Mouse (Mus musculus): ENCODE measurements around the gene Ice1.

Gene Ice1

DNA sequence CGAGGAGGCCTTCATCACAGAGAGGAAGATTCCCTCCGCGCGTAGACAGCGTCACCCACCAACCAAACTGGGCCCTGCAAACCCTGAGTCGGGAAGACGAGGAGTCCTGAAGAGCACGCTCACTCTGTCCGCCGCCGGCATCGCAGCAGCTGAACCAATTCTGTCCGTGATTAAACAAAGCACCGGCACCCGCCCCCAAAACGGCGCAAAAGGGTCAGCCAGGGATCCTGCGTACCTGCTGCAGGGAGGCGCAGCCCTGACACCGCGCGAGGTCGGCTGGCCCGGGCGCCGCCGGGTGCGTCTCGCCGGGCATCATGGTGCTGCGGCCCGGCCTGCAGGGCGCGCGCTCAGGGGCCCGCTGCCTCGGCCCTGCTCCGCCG, at the start of gene Ice1:
TSS of gene Ice1 (minus strand) at position 353 of the 380 bp plus-strand sequence.
- DNase-seq = no peak

DNA sequence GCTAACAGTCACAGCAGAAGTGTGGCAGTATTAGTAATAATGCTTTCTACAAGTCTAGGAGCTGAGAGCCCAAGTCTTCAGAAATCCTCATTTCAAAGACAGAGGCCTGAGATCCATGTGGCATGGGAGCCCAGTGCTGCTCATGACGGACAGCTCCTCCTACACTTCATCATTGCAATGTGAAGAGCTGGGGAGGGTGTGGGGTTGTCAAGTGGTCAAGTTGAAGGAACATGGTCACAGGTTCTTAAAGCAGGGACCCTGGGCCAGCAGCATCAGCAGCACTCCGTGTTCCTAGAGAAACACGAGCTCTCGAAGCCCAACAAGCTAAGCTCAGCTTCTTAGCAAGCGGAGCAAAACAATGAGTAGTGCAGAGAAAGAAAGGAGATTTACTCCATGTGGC, 48.4 kb upstream of the Ice1 start:
- DNase-seq = no peak

DNA sequence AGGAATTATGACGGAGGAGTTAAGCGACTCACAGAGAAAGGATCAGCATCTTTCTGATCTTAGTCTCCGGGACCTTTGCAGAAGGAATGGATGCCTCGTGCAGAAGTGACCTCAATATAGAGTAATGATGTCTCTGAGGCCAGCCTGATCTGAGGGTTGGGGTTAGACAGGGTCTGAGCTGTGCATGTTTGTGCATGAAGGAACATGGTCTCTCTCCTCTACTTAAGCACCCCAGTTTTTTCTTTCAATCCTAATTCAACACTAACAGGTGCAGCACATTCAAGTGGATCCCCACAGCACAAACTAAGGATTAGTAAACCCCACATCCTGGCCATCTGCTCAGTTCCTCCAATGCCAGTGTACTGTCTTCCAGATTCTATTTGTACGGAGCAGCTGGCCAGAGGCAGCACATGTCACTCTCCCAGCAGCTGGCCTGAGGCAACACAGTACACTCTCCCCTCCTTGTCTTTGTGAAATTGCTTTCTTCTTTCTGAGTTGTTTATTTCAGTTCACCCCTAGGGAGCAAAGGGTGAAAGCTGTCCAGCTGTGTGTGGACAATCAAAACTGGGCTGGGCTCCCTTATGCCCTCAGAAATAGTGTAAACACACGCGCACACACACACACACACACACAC, 47.7 kb upstream of the Ice1 start:
- no peak for DNase-seq

DNA sequence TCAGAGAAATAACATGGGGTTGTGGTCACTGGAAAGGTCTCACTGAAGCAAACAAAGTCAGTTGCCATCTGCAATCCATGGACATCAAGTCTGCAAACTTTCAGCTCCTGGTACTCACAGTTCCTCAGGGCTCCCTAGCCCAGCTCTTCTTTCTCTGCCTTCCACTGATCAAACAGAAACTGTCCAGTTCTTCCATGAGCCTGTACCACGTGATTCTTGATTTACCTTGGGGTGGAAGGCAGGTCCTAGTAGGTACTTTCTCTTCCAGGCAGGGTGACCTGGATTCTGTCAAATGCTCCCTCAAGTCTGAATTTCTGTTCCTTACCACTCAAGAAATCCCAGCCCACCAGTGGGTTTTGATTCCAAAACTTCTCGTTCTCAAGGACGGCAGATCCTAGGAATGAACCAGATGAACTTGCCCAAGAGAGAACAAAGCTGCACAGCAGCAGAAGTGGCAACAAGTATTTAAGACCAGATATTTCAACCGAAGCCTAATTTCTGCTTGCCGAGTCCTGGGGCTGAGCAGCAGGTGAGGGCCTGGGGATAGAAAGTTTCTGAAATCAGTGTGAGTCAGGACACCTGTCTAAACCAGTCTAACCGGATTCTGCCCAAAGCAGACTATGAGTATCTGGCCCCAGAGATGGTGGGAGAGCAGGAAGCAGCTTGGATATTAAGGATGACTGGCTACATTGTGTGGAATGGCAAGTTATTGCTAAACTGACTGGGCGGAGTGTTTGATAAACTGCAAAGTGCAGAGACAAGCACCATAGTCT, 44.2 kb upstream of the Ice1 start:
- no peak for DNase-seq

DNA sequence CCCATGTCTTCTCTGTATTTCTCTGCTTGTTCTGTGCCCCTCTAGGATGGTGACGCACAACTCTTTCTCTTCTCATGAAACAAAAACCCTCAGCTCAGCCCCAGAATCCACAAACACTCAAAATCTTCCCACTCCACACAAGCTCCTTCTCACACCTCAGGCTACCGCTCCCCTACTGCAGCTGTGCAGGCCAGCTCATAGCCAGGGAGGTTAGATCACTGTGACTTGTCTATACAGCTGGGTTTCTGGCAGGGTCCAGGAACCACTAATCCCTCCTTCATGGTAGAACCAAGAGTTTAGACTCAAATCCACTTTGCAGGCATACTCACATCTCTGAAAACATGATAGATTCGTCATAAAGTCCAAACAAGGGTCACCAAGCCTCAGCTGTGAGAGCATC, 42.9 kb upstream of the Ice1 start:
- DNase-seq = no peak

DNA sequence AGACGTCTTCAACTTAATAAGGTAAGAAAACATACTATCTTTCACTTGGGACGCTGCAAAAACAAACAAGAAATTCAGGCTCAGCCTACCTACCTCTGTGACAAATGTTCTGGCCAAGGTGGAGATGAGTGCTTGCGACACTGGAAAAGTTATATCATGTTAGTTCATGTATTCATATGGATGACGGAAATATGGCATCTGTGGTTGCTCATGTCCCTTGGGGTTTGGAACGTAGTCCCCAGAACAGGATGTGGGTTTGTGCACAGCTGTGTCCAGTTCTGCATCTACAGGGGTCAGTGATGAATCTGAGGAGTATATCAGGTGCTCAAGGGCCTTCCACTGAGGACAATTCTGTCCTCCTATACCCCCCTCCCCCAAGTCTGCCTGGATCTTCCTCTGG, 40.3 kb upstream of the Ice1 start:
- no peak for DNase-seq

DNA sequence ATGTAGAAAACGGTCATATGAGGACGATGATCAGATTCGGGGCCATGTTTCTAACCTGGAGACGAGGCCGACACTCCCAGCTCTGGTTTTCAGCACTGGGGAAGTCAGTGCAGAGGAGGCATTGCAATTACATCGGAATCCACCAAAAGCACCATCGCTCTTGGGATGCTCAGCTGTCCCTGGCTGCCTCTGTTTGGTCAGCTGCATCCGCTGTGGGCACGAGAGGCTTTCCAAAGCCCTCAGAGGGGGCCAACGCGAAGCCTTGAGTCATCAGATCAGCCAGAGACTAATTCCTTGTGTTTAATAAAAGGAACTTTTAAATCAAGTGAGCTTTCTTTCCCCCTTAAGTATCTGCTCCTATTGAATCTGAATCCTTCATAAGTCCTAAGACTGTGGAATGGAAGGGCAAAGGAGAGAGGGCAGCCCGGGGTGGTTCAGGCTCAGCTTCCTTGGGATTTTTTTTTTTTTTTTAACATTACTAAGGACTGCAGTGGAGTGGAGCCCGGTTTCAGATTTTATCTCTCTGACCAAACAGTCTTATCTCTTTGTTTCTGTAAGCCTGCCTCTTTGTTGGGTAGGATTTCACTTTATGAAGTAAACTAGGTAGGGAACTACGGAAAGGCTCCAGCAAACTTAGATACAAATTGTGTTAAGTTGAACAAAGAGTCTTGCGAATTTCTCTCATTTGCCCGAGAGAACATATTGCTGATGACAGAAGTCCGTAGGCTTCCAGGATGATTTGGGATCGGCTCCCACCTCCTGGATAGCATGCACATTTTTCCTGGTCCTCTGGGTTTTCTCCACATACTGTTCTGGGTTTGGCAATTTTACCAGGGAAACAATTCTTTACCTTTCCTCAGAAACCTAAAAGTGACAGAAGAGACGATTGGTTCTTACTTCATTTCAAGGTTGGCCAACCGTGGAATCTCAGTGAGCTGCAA, 39.1 kb upstream of the Ice1 start:
- no peak for DNase-seq

DNA sequence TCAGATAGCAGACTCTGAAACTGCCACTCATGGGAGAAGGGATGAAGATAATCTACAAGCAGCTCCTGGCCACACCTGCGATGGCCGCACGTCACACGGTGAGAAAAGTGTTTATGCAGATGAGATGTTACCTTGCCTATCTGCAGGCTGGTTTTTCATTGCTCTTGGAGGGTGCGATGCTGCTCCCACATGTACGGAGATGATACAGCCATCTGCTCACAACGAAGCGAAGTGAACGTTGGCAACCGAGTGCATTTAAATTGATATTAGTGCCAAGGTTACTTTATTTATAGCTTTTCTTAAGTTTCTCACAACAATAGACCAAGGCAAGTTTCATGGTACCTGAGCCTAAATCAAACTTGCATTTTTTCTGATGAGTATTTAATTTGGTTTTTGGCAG, 37.6 kb upstream of the Ice1 start:
- DNase-seq = no peak

DNA sequence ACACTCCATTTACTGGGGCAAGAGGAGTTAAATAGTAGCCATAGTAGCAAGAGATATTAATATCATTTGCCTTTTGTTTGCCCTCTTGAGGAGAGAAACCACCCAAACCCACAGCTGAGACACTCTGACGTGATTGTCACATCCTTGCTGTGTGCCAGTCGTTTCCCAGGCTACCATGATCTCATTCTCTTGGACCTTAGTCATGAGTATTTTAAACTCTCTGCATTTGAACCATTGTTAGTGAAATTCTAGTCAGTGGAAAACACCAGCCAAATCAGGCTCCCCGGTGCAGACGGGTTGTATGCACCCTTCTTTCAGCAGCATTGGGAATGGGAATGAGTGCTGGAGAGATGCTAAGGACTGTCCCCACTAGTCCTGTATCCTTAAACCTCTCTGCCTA, 32.6 kb upstream of the Ice1 start:
- no peak for DNase-seq

DNA sequence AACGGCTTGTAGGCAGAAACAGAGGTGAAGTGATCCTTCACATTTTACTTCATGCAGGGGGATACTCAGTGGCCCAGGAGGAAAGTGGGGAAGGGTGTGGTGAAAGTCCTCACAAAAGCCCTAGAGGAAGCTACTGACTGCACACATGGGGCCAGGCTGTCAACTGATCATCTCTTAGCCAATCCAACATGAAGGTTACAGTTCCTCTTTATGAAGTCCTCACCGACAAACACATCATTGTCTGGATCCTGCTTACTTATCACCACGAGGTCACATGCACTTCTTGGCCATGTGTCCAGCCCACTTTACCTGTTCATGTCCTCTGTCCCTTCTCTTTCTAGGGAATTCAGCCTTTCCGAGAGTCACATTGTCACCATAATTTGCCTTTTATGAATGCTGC, 22.3 kb upstream of the Ice1 start:
- DNase-seq = no peak

DNA sequence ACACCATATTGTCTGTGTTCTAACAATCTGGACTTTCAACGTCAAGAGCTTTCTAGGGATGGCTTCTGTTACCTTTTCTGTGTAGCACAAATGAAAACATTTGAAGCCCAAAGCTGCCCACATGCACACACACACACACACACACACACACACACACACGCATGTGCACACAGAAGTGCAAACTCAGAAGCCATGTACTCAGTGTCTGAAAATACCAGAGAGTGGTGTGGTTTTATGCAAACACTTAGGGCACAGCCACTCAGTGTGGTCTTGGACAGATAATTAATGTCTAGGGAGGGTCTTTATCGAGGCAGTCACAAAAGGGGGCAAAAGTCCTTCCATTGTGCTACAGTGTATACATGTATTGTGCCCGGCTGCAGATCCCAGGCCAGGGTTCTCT, 19.3 kb upstream of the Ice1 start:
- DNase-seq = no peak

DNA sequence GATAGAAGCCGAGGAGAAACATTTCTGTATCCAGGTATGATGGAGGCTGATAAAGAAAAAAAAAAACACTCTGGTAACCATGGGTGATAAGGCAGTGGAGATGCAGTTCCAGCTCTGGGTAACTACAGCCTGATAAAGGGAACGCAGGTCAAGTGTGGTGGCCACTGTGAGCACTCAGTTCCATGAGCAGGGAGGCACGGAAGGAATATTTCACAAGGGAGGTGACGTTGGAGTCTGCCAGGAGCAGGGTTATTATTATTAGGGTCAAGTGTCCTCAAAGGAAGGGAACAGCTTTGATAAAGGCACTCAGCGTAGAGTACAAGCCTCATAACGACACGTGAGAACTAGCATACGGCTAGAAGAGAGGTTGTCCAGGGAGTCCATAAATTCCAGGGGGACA, 18.9 kb upstream of the Ice1 start:
- DNase-seq = no peak

DNA sequence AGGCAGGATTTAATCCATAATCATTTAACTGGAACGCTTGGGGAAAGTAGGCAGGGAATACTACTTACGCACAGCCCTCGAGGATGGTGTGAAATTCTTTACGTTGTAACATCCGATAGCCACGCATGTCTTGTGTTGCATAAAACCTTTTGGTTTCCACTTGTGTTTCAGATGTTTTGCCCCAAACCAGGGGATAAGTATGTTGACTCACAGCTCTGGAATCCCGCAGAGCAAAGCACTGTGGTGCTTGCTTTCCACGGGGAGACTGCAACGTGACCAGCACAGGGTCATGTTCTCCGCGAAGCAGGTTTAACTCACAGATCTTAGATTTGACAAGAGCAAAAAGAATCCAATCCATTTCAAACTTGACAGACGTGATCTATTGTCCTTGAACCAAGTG, 18.1 kb upstream of the Ice1 start:
- DNase-seq = no peak

DNA sequence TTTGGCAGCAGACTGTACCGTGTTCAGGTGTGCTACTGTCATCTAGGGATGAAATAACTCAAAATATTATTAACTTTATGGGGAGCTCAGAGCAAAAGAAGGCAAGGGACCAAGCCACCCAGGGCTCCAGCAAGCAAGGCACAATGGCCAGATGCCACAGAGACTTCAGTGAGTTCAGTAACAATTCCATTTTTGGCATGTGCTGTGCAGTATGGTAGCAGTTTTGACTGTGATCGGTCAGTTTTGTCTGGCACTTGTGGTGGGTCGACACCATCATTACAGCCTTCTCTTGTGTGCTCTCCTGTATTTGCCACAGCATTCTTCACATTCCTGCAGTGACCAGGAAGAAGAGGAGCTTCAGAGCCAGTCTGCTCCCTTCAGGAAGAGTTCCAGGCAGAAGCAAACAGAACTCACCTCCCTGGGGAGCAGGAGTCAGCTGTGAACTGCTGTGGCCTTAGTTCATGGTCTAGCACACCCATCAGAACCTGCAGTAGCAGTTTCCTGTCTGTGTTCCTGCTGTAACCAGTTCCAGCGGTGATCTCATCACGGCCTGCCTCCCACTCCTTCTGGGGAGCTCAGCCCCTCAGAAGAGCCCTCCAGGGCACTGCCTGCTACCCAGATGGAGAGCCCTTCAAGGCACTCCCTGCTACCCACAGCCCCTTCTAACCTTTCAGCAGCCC, 16.8 kb upstream of the Ice1 start:
- no peak for DNase-seq

DNA sequence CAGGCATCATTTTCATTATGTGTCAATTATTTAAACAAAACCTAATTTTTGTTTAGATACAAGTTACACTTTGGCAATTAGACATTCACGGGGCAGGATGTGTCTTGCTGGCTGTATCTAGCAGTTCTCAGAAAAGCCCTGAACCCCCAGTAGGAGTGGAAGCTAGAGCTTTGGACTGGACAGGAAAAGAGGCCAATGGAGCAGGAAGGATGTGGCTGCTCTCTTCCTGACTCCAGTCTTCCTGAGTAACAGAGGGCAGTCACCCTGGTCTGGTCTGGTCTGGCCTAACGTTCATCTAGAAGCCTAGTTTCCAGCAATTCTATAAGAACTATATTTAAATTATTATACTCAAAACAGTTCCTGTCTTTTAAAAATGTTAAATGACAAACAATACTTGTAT, 16.0 kb upstream of the Ice1 start:
- no peak for DNase-seq

DNA sequence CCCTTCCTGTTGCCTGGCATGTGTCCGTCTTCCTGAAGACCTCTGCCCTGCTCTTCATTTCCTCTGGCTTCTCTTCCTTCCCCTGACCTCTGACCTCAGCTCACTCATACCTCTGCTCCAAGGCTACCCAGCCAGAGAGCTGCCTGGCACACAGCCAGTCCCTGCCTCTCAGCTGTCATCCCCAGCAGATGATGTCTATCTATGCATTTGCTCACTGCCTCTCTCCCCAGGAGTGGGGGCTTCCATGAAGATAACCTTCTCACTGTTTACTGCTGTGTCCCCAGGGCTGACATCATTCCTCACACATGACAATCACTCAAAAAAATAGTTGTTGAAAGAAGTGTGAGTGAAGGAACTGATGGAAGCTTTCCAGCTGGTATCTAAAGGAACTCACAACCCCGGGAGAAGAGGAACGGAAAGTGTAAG, 12.6 kb upstream of the Ice1 start:
- DNase-seq = no peak

DNA sequence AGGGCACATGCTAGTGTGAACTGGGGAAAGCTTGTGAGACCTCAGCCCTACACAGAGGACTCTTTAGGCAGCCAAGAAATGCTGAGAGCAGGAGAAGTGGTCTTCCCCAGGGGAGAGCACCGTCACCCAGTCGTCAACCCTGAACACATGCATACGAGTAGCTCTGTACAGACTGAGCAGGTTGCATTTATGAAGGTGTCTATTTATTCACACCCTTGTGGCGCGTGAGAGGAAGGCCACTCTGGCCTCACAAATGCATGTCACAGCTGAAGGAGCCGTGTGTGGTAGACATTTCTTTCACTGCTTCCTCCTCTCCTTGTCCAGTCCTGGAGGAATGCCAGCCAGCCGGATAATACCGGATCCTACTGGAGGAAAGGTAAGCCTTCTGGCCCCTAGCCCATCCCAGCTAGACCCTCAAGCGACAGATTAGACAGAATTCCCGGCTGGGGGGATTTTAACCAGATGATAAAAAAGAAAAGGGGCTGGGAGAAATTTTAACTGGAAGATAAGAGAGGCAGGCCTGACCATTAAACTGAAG, 8.6 kb upstream of the Ice1 start:
- DNase-seq = no peak

DNA sequence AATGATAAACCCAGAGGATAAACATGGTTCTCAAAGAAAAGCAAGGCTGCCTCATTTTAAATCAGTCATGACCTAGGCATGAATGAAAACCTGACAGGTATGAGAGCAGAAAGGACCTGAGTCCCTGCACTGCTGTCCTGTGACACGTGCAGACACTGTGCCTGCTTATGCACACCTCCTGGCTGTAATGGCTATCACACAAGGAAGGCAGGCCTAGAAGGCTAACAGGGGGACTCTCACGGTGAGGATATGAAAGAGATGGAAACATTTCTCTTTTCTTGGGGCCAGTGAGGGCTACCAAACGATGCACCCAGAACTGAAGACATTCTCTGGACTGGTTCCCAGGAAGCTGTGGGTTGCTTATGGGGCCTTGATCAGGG, 6.6 kb upstream of the Ice1 start:
- no peak for DNase-seq

DNA sequence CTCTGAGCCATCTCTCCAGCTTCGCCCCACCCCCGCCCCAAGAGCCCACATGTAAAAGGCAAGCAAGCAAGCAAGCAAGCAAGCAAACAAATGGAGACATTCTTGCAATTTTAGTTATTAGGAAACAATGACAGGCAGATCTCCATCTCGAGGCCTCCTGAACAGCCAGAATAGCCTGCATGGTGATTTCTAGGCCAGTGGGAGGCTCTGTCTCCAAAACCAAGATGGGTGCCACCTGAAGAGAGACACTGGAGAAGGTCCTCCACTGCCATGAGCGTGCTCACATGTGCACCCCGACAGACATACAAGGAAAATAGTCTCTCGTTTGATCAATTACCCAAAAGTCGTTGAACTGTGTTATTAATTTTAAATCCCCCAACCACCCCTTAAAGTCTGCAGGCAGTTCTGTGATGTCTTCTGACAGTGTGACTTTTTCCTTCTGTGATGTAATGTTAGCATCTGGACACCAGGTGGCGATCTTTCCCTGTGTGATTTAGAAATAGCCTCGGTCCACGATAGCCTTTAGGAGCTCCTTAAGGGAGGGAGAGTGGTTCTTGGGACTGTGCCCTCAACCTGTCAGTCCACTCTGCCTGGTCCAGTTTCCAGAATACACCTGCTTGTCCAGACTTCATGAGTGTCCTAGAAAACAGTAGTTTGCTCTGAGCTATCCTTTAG, 6.1 kb upstream of the Ice1 start:
- DNase-seq = peak; percentile 54

DNA sequence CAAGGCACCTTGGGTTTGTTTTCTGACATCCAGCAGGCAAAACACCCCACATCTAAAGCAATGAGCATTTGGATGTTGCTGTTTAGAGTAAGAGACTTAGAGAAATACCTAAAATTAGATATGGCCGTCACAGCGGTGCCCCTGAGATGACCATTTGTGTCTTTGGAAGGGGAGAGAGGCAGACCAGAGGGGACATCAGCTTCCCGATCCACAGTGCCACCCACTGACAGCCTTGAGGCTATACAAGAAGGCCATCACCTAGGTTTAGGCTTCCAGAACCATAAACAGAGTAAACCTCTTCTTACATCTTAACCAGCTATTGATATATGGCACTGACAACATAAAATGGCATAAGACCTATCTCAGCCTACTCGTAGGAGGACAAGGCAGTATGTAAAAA, 4.5 kb upstream of the Ice1 start:
- no peak for DNase-seq

DNA sequence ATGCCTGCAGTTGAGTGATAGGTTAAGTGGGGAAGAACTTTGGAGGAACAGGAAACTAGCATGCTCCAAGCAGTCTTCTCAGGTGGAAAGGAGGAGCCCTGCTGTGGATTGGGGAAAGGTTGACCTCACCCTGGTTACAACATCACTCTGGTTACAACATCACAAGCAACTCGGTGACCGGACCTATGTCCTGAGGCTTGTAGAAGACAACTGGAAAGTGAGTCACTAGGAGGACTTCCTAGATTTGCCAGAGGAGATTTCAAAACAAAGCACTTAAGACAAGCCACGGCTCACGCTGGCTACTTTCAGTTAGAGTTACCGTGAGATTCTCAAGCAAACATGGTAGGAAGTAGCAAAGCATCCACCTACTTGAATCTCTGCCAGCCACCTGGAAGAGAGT, 3.9 kb upstream of the Ice1 start:
- no peak for DNase-seq

DNA sequence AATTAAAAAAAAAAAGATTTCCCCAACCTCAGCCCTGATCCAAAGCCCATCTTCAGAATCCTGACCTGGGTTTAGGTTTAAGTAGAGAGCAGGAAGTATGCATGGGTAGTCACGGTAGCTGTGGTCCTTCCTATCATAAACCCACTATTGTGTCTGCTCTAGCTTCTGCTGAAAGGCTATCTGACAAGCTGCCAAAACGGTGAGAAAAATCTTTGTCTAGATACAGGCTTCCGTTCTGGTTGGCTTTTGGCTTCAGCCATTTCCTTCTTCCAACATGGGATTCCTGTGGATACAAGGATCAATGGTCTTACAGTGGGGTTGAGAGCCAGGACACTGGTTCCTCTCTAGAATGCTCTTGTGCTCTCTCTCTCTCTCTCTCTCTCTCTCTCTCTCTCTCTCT, 2.2 kb upstream of the Ice1 start:
- DNase-seq = no peak

Data from cerebellum, adult 9-11 months (tissue).